Mouse (Mus musculus) MEL (cell line): ENCODE measurements around the gene Fut8. TPM values are rescaled to one million over a fixed set of nuclear protein-coding genes. Genes with fewer than 3 reads are reported as not detected.
A peak's percentile ranks its signal among the peaks of the same experiment; 100 is the strongest.

Source experiments
- DNase-seq: peaks from one replicate; pipeline ENCODE4 v3.0.0; 2011; ENCODE audit warnings: low read depth, low spot score
- H3K27ac ChIP-seq: 2 replicates; pipeline ENCODE4 v1.5.1; 2012; ENCODE audit warnings: low read depth, mild to moderate bottlenecking, control low read depth, low read length, moderate library complexity; ENCODE audit not compliant: control insufficient read depth
- H3K27me3 ChIP-seq, 2 experiments: fragments of 150-350 bp in 1 of 2; sonication (generic) in 1 of 2; 2 replicates each; pipeline ENCODE4 v1.6.1; 2012; ENCODE audit warnings: low read length in 2 of 2, mild to moderate bottlenecking in 2 of 2, improper control_type of control experiment in 1 of 2, moderate library complexity in 1 of 2; ENCODE audit not compliant: insufficient read depth in 2 of 2, control insufficient read depth in 1 of 2
- H3K36me3 ChIP-seq, 2 experiments: 2 replicates each; pipeline ENCODE4 v1.6.1; 2012 to 2014; ENCODE audit warnings: low read length in 2 of 2, improper control_type of control experiment in 1 of 2, inconsistent platforms in 1 of 2, mild to moderate bottlenecking in 1 of 2; ENCODE audit not compliant: insufficient read depth in 2 of 2, control insufficient read depth in 1 of 2
- H3K4me1 ChIP-seq, 2 experiments: fragments of 150-350 bp in 1 of 2; sonication (generic) in 1 of 2; 2 replicates each; pipeline ENCODE4 v1.6.1; 2012; ENCODE audit warnings: low read length in 2 of 2, improper control_type of control experiment in 1 of 2, mild to moderate bottlenecking in 1 of 2; ENCODE audit not compliant: insufficient read depth in 2 of 2, control insufficient read depth in 1 of 2
- H3K4me3 ChIP-seq, 2 experiments: fragments of 150-350 bp in 1 of 2; sonication (generic) in 1 of 2; 2 replicates each; pipeline ENCODE4 v1.5.1; 2012; ENCODE audit warnings: low read depth in 2 of 2, low read length in 2 of 2, mild to moderate bottlenecking in 2 of 2, moderate library complexity in 2 of 2, control low read depth in 1 of 2, improper control_type of control experiment in 1 of 2; ENCODE audit not compliant: control insufficient read depth in 1 of 2, insufficient read depth in 1 of 2
- H3K79me2 ChIP-seq: 2 replicates; pipeline ENCODE4 v1.6.1; 2012; ENCODE audit warnings: mild to moderate bottlenecking, low read length, moderate library complexity; ENCODE audit not compliant: control insufficient read depth, poor library complexity, insufficient read depth
- H3K9ac ChIP-seq: 2 replicates; pipeline ENCODE4 v1.6.1; 2012; ENCODE audit warnings: low read depth, mild to moderate bottlenecking, control low read depth, low read length, moderate library complexity; ENCODE audit not compliant: control insufficient read depth, poor library complexity, severe bottlenecking
- H3K9me3 ChIP-seq: fragments of 150-350 bp; sonication (generic); replicated peaks from 2 replicates; pipeline ENCODE4 v1.6.1; 2012; ENCODE audit warnings: mild to moderate bottlenecking, low read length, improper control_type of control experiment, moderate library complexity; ENCODE audit not compliant: insufficient read depth
- BHLHE40 ChIP-seq: IDR thresholded peaks from 2 replicates; pipeline ENCODE4 v1.6.1; 2012; ENCODE audit warnings: low read depth, mild to moderate bottlenecking, inconsistent platforms, low read length, improper control_type of control experiment, borderline replicate concordance
- CHD2 ChIP-seq: IDR thresholded peaks from 2 replicates; pipeline ENCODE4 v1.6.1; 2011; ENCODE audit warnings: low read length, improper control_type of control experiment
- CTCF ChIP-seq, 3 experiments: IDR thresholded peaks in 2 of 3; conservative IDR thresholded peaks in 1 of 3; 2 replicates each; pipeline ENCODE4 v1.5.1; 2011 to 2012; ENCODE audit warnings: low read length in 3 of 3, low read depth in 2 of 3, mild to moderate bottlenecking in 2 of 3, improper control_type of control experiment in 1 of 3, inconsistent platforms in 1 of 3, mixed read lengths in 1 of 3, moderate library complexity in 1 of 3; ENCODE audit not compliant: control insufficient read depth in 1 of 3, insufficient read depth in 1 of 3, poor library complexity in 1 of 3, severe bottlenecking in 1 of 3
- E2F4 ChIP-seq: IDR thresholded peaks from 2 replicates; pipeline ENCODE4 v1.6.1; 2011; ENCODE audit warnings: low read depth, low read length, improper control_type of control experiment, borderline replicate concordance
- ELF1 ChIP-seq: IDR thresholded peaks from 2 replicates; pipeline ENCODE4 v1.6.1; 2014; ENCODE audit warnings: low read depth, mild to moderate bottlenecking, inconsistent platforms, low read length, improper control_type of control experiment, moderate library complexity
- ETS1 ChIP-seq: IDR thresholded peaks from 2 replicates; pipeline ENCODE4 v1.6.1; 2012; ENCODE audit warnings: low read depth, mild to moderate bottlenecking, inconsistent platforms, low read length, improper control_type of control experiment, moderate library complexity
- HCFC1 ChIP-seq: IDR thresholded peaks from 2 replicates; pipeline ENCODE4 v1.6.1; 2012; ENCODE audit warnings: low read depth, mild to moderate bottlenecking, inconsistent platforms, low read length, improper control_type of control experiment, moderate library complexity
- JUND ChIP-seq: IDR thresholded peaks from 2 replicates; pipeline ENCODE4 v1.6.1; 2011; ENCODE audit warnings: low read depth, mild to moderate bottlenecking, improper control_type of control experiment, low read length
- MAFK ChIP-seq: IDR thresholded peaks from 2 replicates; pipeline ENCODE4 v1.6.1; 2011; ENCODE audit warnings: low read depth, mild to moderate bottlenecking, low read length, improper control_type of control experiment, borderline replicate concordance
- MAX ChIP-seq: IDR thresholded peaks from 2 replicates; pipeline ENCODE4 v1.6.1; 2011; ENCODE audit warnings: low read length, improper control_type of control experiment
- MEF2A ChIP-seq: IDR thresholded peaks from 2 replicates; pipeline ENCODE4 v1.6.1; 2014; ENCODE audit warnings: low read depth, mild to moderate bottlenecking, inconsistent platforms, low read length, improper control_type of control experiment; ENCODE audit not compliant: poor library complexity, insufficient replicate concordance, severe bottlenecking; ENCODE audit errors: extremely low read depth
- MXI1 ChIP-seq: IDR thresholded peaks from 2 replicates; pipeline ENCODE4 v1.6.1; 2011; ENCODE audit warnings: mild to moderate bottlenecking, low read depth, low read length, improper control_type of control experiment
- MYB ChIP-seq: IDR thresholded peaks from 2 replicates; pipeline ENCODE4 v1.6.1; 2011; ENCODE audit warnings: mild to moderate bottlenecking, low read depth, low read length, improper control_type of control experiment
- MYC ChIP-seq: IDR thresholded peaks from 2 replicates; pipeline ENCODE4 v1.6.1; 2011; ENCODE audit warnings: low read depth, mild to moderate bottlenecking, low read length, improper control_type of control experiment, moderate library complexity
- POLR2AphosphoS5 ChIP-seq: IDR thresholded peaks from 2 replicates; pipeline ENCODE4 v1.6.1; 2012; ENCODE audit warnings: low read depth, borderline replicate concordance, mild to moderate bottlenecking, inconsistent platforms, low read length, moderate library complexity, mixed read lengths
- RCOR1 ChIP-seq: IDR thresholded peaks from 2 replicates; pipeline ENCODE4 v1.6.1; 2012; ENCODE audit warnings: low read depth, mild to moderate bottlenecking, inconsistent platforms, low read length, improper control_type of control experiment
- SIN3A ChIP-seq: IDR thresholded peaks from 2 replicates; pipeline ENCODE4 v1.6.1; 2012; ENCODE audit warnings: low read length, improper control_type of control experiment, inconsistent platforms
- TCF12 ChIP-seq: IDR thresholded peaks from 2 replicates; pipeline ENCODE4 v1.6.1; 2014; ENCODE audit warnings: low read depth, mild to moderate bottlenecking, inconsistent platforms, low read length, improper control_type of control experiment, moderate library complexity
- ZMIZ1 ChIP-seq: IDR thresholded peaks from 2 replicates; pipeline ENCODE4 v1.6.1; 2012; ENCODE audit warnings: low read depth, mild to moderate bottlenecking, inconsistent platforms, low read length, improper control_type of control experiment, moderate library complexity
- ZNF384 ChIP-seq: IDR thresholded peaks from 2 replicates; pipeline ENCODE4 v1.6.1; 2012; ENCODE audit warnings: low read depth, mild to moderate bottlenecking, inconsistent platforms, low read length, improper control_type of control experiment
- polyA plus RNA-seq, 2 experiments: library from polyadenylated mRNA; stranded (reverse) in 1 of 2; unstranded in 1 of 2; fragments of >175 nt in 1 of 2; fragments of >200 nt in 1 of 2; gene quantifications; 2 replicates each; pipeline versions ENCODE4 v1.2.1 to v1.2.4; 2012; ENCODE audit warnings: low replicate concordance in 2 of 2, low read depth in 1 of 2; ENCODE audit not compliant: insufficient read length in 2 of 2, insufficient read depth in 1 of 2, missing spikeins in 1 of 2
- total RNA-seq: library from RNA; depleted of rRNA; stranded (reverse); fragments of 300-350 nt; gene quantifications from 2 replicates; pipeline ENCODE4 v1.2.3, GENCODE M21; 2012

Fut8 gene
- total and polyA plus RNA-seq, 3 experiments: 61.3 to 90.0 (median 73.7) TPM

GRCm38 (mm10) chr12:77297858-77298257 lies 59.9 kb downstream of the Fut8 start:
- Histone ChIP-seq H3K36me3 (peaks cover 0 to 25% of the 10 kb centered on the region in 2 experiments; a peak in 2 of 4 replicates), H3K9ac (no peak overlapping the region), H3K4me1 (peaks cover under 1 to 10% of the 10 kb centered on the region in 2 experiments), H3K27ac (no peak overlapping the region), H3K79me2 (peaks cover 30% of the 10 kb centered on the region), H3K27me3 (no peaks in the 10 kb centered on the region), H3K9me3 (no peaks in the 10 kb centered on the region), H3K4me3 (no peak overlapping the region)
- no peak for TF ChIP-seq RCOR1
- no peak for TF ChIP-seq MAFK
- TF ChIP-seq BHLHE40: no peak
- no peak for TF ChIP-seq MYC
- no peak for TF ChIP-seq TCF12
- no peak for TF ChIP-seq HCFC1
- no peak for TF ChIP-seq SIN3A
- no peak for TF ChIP-seq MEF2A
- TF ChIP-seq ZMIZ1: no peak
- no peak for DNase-seq

- H3K79me2 ChIP-seq: peaks cover 39% of the 10 kb centered on the region
- TF ChIP-seq ELF1 (no peak), MAX (no peak), E2F4 (no peak), MYB (no peak)
- TF ChIP-seq, all 39 proteins: peak for 0
- H3K9me3 ChIP-seq: no peaks in the 10 kb centered on the region
- H3K4me1 ChIP-seq: peaks cover 7 to 11% of the 10 kb centered on the region in 2 experiments
- no peak overlapping the region for H3K9ac ChIP-seq
- no peaks in the 10 kb centered on the region for H3K27me3 ChIP-seq
- no peak for DNase-seq
- no peak overlapping the region for H3K4me3 ChIP-seq
- H3K36me3 ChIP-seq: peaks cover 0 to 28% of the 10 kb centered on the region in 2 experiments; a peak in 2 of 4 replicates
- H3K27ac ChIP-seq: no peak overlapping the region
These were observed 64.1 kb downstream of the Fut8 start for GRCm38 (mm10) chr12:77302011-77302410.

GRCm38 (mm10) chr12:77303367-77303766 lies 65.4 kb downstream of the Fut8 start:
- Histone ChIP-seq H3K27me3 (no peaks in the 10 kb centered on the region), H3K27ac (no peak overlapping the region), H3K79me2 (peaks cover 34% of the 10 kb centered on the region), H3K9me3 (no peaks in the 10 kb centered on the region), H3K36me3 (peaks cover 0 to 34% of the 10 kb centered on the region in 2 experiments; a peak in 2 of 4 replicates), H3K4me1 (peaks cover 7 to 13% of the 10 kb centered on the region in 2 experiments), H3K4me3 (no peak overlapping the region), H3K9ac (no peak overlapping the region)
- peak; percentile 35 for DNase-seq
- TF ChIP-seq ZMIZ1 (no peak), CHD2 (no peak), MXI1 (no peak), ZNF384 (peak; percentile 93), ETS1 (no peak), POLR2AphosphoS5 (no peak), JUND (no peak), CTCF (IDR thresholded peaks at IDR 0.05 in 2 of 3, conservative IDR thresholded peaks at IDR 0.05 in 1 of 3; ENCODE audit: control insufficient read depth in 1 of 3, insufficient read depth in 1 of 3, low read depth in 2 of 3, low read length in 3 of 3, poor library complexity in 1 of 3, severe bottlenecking in 1 of 3) (no peak)
